Mouse (Mus musculus) kidney, adult 2 months (tissue): ENCODE measurements around the gene Disp1.

Experiments used
- CTCF ChIP-seq: fragments of 200-500 bp; conservative IDR thresholded peaks from 2 replicates; pipeline ENCODE4 v1.5.1; 2011; ENCODE audit warnings: low read depth, mild to moderate bottlenecking, control low read depth, low read length, moderate library complexity, mixed read lengths; ENCODE audit not compliant: insufficient read depth, insufficient read length
- POLR2A ChIP-seq: fragments of 200-500 bp; IDR thresholded peaks from one replicate; pipeline ENCODE4 v1.6.1; 2011; ENCODE audit warnings: low read depth, low read length, control low read depth

GRCm38 (mm10) chr1:183233679-183234174 is 12.4 kb upstream of the Disp1 start:
- TF ChIP-seq POLR2A (no peak), CTCF (no peak)
